Comparison of ENCODE assay signal across 10 mouse cellular contexts in the genomic region with DNA sequence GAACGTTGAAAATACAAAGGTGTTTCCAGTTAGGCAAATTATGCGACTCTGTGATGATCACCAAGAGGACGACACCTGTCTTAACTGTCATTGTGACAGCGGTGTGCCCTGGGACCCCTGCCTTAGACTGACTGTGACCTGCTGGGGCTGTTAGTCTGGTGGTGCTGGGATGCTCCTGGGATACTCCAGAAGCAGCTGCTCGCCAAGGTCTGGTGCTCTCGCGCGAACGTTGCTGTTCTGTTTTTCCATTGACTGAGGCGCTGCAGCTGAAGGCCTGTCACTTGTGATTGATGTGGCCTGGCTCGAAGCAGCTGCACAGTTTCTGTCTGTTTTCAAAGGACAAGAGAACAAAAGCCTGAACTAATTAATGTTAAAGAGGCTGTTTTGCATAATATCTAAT. TPM values are rescaled to one million over a fixed set of nuclear protein-coding genes. Genes with fewer than 3 reads are reported as not detected.
DNase-seq lines count a peak whose midpoint lies in the region; ATAC-seq and TF ChIP-seq lines count a peak whose summit lies in the region.
"Had no signal": no experiment of that assay in that cellular context is flagged by ENCODE, and none has a peak within 500 bp of the region (broad histone marks: within the 10 kb centered on the region; RNA-seq: fewer than 3 reads in every experiment).

No protein-coding gene starts in this region.

- no peak for TF ChIP-seq POLR2A in myocyte (IDR thresholded peaks at IDR 0.05; ENCODE audit: insufficient read length, low read depth)

- no peak overlapping the region for H3K4me3 ChIP-seq in heart, embryonic 13.5 days
- no peak overlapping the region for H3K4me3 ChIP-seq in hindbrain, embryonic 11.5 days (ENCODE audit: low read depth, low read length)
- no peak overlapping the region for H3K4me3 ChIP-seq in myocyte
- H3K4me3 ChIP-seq in gastrocnemius, adult 2 months = no peak overlapping the region

- WGBS in heart, embryonic 13.5 days = 55% methylated on average over 11 of the region's 11 CpGs
- WGBS in hindbrain, embryonic 11.5 days = 30% methylated on average over 11 of the region's 11 CpGs

- no peak for ATAC-seq in heart, embryonic 13.5 days (ENCODE audit: extremely low read depth, insufficient number of reproducible peaks, low FRiP score, low TSS enrichment)
- ATAC-seq in hindbrain, embryonic 11.5 days (ENCODE audit: low FRiP score) = peak; percentile 91

- H3K36me3 ChIP-seq in heart, embryonic 13.5 days = peaks cover 51% of the 10 kb centered on the region
- H3K36me3 ChIP-seq in hindbrain, embryonic 11.5 days (ENCODE audit: control insufficient read depth, insufficient read depth, low read length) = peaks cover 2% of the 10 kb centered on the region; the same call in 1 of the 2 replicates
- H3K36me3 ChIP-seq in myocyte (ENCODE audit: control insufficient read depth, insufficient read depth) = peaks cover 46% of the 10 kb centered on the region

- no peak overlapping the region for H3K9ac ChIP-seq in heart, embryonic 13.5 days
- H3K9ac ChIP-seq in hindbrain, embryonic 11.5 days (ENCODE audit: low read depth, low read length) = no peak overlapping the region
- H3K9ac ChIP-seq: liver, embryonic 14.5 days had no signal

- peaks cover 15% of the 10 kb centered on the region for H3K79me2 ChIP-seq in myocyte (ENCODE audit: control insufficient read depth, insufficient read depth)

- intact Hi-C loops in heart, postnatal 14 days (cut with DNase I) = no loop called here
- intact Hi-C loops in gastrocnemius, adult 2 months (cut with DNase I) = no loop called here
- intact Hi-C loops in gastrocnemius, postnatal 14 days (cut with DNase I; ENCODE audit: low total_unique reads) = no loop called here

- no peaks in the 10 kb centered on the region for H3K27me3 ChIP-seq in heart, embryonic 13.5 days (replicated peaks)
- H3K27me3 ChIP-seq in hindbrain, embryonic 11.5 days (ENCODE audit: control insufficient read depth, insufficient read depth, low read length) = no peaks in the 10 kb centered on the region
- no peaks in the 10 kb centered on the region for H3K27me3 ChIP-seq in myocyte (ENCODE audit: control insufficient read depth, insufficient read depth, insufficient read length)

- no peak for DNase-seq in heart, postnatal 14 days
- DNase-seq in adrenal gland, adult 8-10 months = peak; percentile 17
- peak; percentile 73 for DNase-seq in hindbrain, embryonic 11.5 days (ENCODE audit: low spot score)
- no peak for DNase-seq in gastrocnemius, adult 2 months
- DNase-seq in gastrocnemius, postnatal 14 days = no peak
- DNase-seq in right cerebral cortex, adult 18-20 months = no peak
- DNase-seq: heart, postnatal 4 days had no signal

- 0 out of 2 replicates have a peak overlapping the region, but pooled peaks have one; percentile 46 for H3K4me2 ChIP-seq in heart, embryonic 13.5 days
- no peak overlapping the region for H3K4me2 ChIP-seq in hindbrain, embryonic 11.5 days (replicated peaks; ENCODE audit: low read depth, low read length)
- no peak overlapping the region for H3K4me2 ChIP-seq in myocyte (ENCODE audit: low read depth)

- H3K27ac ChIP-seq in heart, embryonic 13.5 days (replicated peaks) = peak overlapping the region; percentile 89
- peak overlapping the region; percentile 56 for H3K27ac ChIP-seq in hindbrain, embryonic 11.5 days (ENCODE audit: low read depth, low read length)
- no peak overlapping the region for H3K27ac ChIP-seq in gastrocnemius, adult 2 months
- H3K27ac ChIP-seq: liver, embryonic 14.5 days had no signal

- no peaks in the 10 kb centered on the region; the same call in 1 of the 2 replicates for H3K9me3 ChIP-seq in heart, embryonic 13.5 days
- H3K9me3 ChIP-seq in hindbrain, embryonic 11.5 days (ENCODE audit: control insufficient read depth, low read length) = no peaks in the 10 kb centered on the region

- no peak for TF ChIP-seq CTCF in gastrocnemius, adult 2 months (IDR thresholded peaks at IDR 0.05)

- no peak overlapping the region for H3ac ChIP-seq in myocyte (ENCODE audit: control insufficient read depth, insufficient read length)

- H3K4me1 ChIP-seq in heart, embryonic 13.5 days = peaks cover 35% of the 10 kb centered on the region
- H3K4me1 ChIP-seq in hindbrain, embryonic 11.5 days (replicated peaks; ENCODE audit: control insufficient read depth, insufficient read depth, low read length) = no peaks in the 10 kb centered on the region

TF ChIP-seq in myocyte, 11 proteins besides CTCF, POLR2A, EP300 and RAD21:
- TF ChIP-seq MYOD1 (IDR thresholded peaks at IDR 0.05; ENCODE audit: control insufficient read depth in 1 of 3, insufficient read length in 2 of 3, low read depth in 2 of 3) = peak in 2 of 3 experiments; percentile 13 to 30
- TF ChIP-seq USF1 (IDR thresholded peaks at IDR 0.05; ENCODE audit: low read depth) = no peak
- no peak for TF ChIP-seq TCF12 (IDR thresholded peaks at IDR 0.05; ENCODE audit: insufficient read depth, poor library complexity, severe bottlenecking)
- TF ChIP-seq SRF (IDR thresholded peaks at IDR 0.05; ENCODE audit: control insufficient read depth, insufficient read length, low read depth) = no peak
- TF ChIP-seq MAX (IDR thresholded peaks at IDR 0.05; ENCODE audit: low read depth) = no peak
- no peak for TF ChIP-seq TCF3 (IDR thresholded peaks at IDR 0.05; ENCODE audit: insufficient read length, low read depth)
- TF ChIP-seq E2F4 (IDR thresholded peaks at IDR 0.05; ENCODE audit: insufficient read depth) = no peak
- TF ChIP-seq POLR2AphosphoS2 (IDR thresholded peaks at IDR 0.05; ENCODE audit: insufficient read length, low read depth) = no peak
- TF ChIP-seq CEBPB (IDR thresholded peaks at IDR 0.05; ENCODE audit: insufficient read depth, poor library complexity, severe bottlenecking) = no peak
- TF ChIP-seq MYOG (IDR thresholded peaks at IDR 0.05; ENCODE audit: control insufficient read depth in 1 of 3, insufficient read depth in 1 of 3, insufficient read length in 2 of 3, low read depth in 2 of 3) = peak in 1 of 3 experiments; percentile 7

RNA-seq across cellular contexts. Expression of a gene that starts 36.2 kb away (rescaled TPM):
- polyA plus RNA-seq in heart, embryonic 13.5 days (2015; fragmentation: Nextera tagmentation; extraction: Ambion mirVana) = 27.8 and 29.6 TPM in 2 replicates
- total RNA-seq in heart, postnatal 14 days (2021) = 10 to 100 TPM; 16.3 to 17.6 TPM
- 10 to 100 TPM; 16.5 to 27.6 (median 19.4) TPM for total RNA-seq in adrenal gland, adult 8-10 months (2022)
- polyA plus RNA-seq in hindbrain, embryonic 11.5 days (2014; fragmentation: Nextera tagmentation; extraction: Ambion mirVana) = 22.8 and 28.4 TPM in 2 replicates
- polyA plus RNA-seq in myocyte (2012; fragmentation: generic; extraction: Trizol) = 35.6 TPM
- 1 to 10 TPM; 6.4 to 7.3 TPM for total RNA-seq in gastrocnemius, adult 2 months (2021)
- 1 to 10 TPM; 7.6 to 8.4 TPM for total RNA-seq in gastrocnemius, postnatal 14 days (2021)

Comparison
In these comparisons a context has a peak if more than half of its experiments do, and no peak if none do; other contexts are left out.
1. DNase-seq: peak in adrenal gland, adult 8-10 months (single experiment) and hindbrain, embryonic 11.5 days (single experiment); none in heart, postnatal 14 days (0 of 2), gastrocnemius, adult 2 months (single experiment), gastrocnemius, postnatal 14 days (single experiment) and right cerebral cortex, adult 18-20 months (single experiment).